Mouse (Mus musculus) neural tube, embryonic 13.5 days (tissue): ENCODE measurements around the gene Slc25a34. TPM values are rescaled to one million over a fixed set of nuclear protein-coding genes. Genes with fewer than 3 reads are reported as not detected.

ENCODE experiments used
- ATAC-seq: fragments of 200-750 bp; cut with Nextera tagmentation; 2 replicates; pipeline ENCODE4 v1.8.0; 2017; ENCODE audit warnings: low read depth, mild to moderate bottlenecking, moderate TSS enrichment, moderate library complexity
- H3K27ac ChIP-seq: fragments of 300-500 bp; sonication (generic); replicated peaks from 2 replicates; pipeline ENCODE4 v1.5.1; 2015; ENCODE audit warnings: moderate library complexity, mild to moderate bottlenecking, inconsistent platforms
- H3K27me3 ChIP-seq: fragments of 300-500 bp; sonication (generic); 2 replicates; pipeline ENCODE4 v1.6.1; 2015; ENCODE audit warnings: mild to moderate bottlenecking, inconsistent platforms
- H3K36me3 ChIP-seq: fragments of 300-500 bp; sonication (generic); 2 replicates; pipeline ENCODE4 v1.6.1; 2015; ENCODE audit warnings: mild to moderate bottlenecking, inconsistent platforms
- H3K4me1 ChIP-seq: fragments of 300-500 bp; sonication (generic); replicated peaks from 2 replicates; pipeline ENCODE4 v1.6.1; 2015; ENCODE audit warnings: inconsistent platforms
- H3K4me2 ChIP-seq: fragments of 300-500 bp; sonication (generic); 2 replicates; pipeline ENCODE4 v1.6.1; 2015; ENCODE audit warnings: inconsistent platforms, mild to moderate bottlenecking, moderate library complexity
- H3K4me3 ChIP-seq: fragments of 300-500 bp; sonication (generic); 2 replicates; pipeline ENCODE4 v1.5.1; 2015; ENCODE audit warnings: mild to moderate bottlenecking, inconsistent platforms
- H3K9ac ChIP-seq: fragments of 300-500 bp; sonication (generic); 2 replicates; pipeline ENCODE4 v1.6.1; 2015; ENCODE audit warnings: moderate library complexity, mild to moderate bottlenecking, inconsistent platforms
- H3K9me3 ChIP-seq: fragments of 300-500 bp; sonication (generic); 2 replicates; pipeline ENCODE4 v1.6.1; 2016; ENCODE audit warnings: inconsistent platforms
- WGBS: fragments of 180-500 bp; shearing (Covaris S2); methylation state at CpG from one replicate; pipeline ENCODE4 v1.1.7; 2015; 5-methylcytosine and 5-hydroxymethylcytosine counted together
- polyA plus RNA-seq: library from polyadenylated mRNA; unstranded; fragments of >200 nt; fragmentation: Nextera tagmentation; extraction: Ambion mirVana; gene quantifications from 2 replicates; pipeline ENCODE4 v1.2.1, GENCODE M21; 2015

Slc25a34 gene
- polyA plus RNA-seq, 1 experiment from 2014 or later, result 0.11 TPM

GRCm38 (mm10) chr4:141641353-141641771 lies 17.7 kb upstream of the Slc25a34 start:
- 89% methylated on average over 7 of the region's 7 CpGs for WGBS
- Histone ChIP-seq H3K4me3 (no peak overlapping the region), H3K9me3 (no peaks in the 10 kb centered on the region), H3K27ac (no peak overlapping the region), H3K9ac (no peak overlapping the region), H3K4me2 (no peak overlapping the region), H3K27me3 (no peaks in the 10 kb centered on the region), H3K36me3 (peaks cover 54% of the 10 kb centered on the region), H3K4me1 (peaks cover 22% of the 10 kb centered on the region)
- no peak for ATAC-seq

GRCm38 (mm10) chr4:141639474-141639873 lies 15.9 kb upstream of the Slc25a34 start:
- Histone ChIP-seq H3K27ac (no peak overlapping the region), H3K4me1 (peaks cover 22% of the 10 kb centered on the region), H3K9ac (no peak overlapping the region), H3K27me3 (no peaks in the 10 kb centered on the region), H3K4me3 (no peak overlapping the region), H3K4me2 (no peak overlapping the region), H3K9me3 (no peaks in the 10 kb centered on the region), H3K36me3 (peaks cover 70% of the 10 kb centered on the region)
- WGBS, result 78% methylated on average over 11 of the region's 11 CpGs
- no peak for ATAC-seq

GRCm38 (mm10) chr4:141636693-141637092 lies 13.1 kb upstream of the Slc25a34 start:
- WGBS, result 96% methylated on average over 5 of the region's 5 CpGs
- no peaks in the 10 kb centered on the region for H3K9me3 ChIP-seq
- no peak overlapping the region for H3K4me2 ChIP-seq
- no peaks in the 10 kb centered on the region for H3K27me3 ChIP-seq
- H3K9ac ChIP-seq, result no peak overlapping the region
- peaks cover 91% of the 10 kb centered on the region for H3K36me3 ChIP-seq
- no peak for ATAC-seq
- no peaks in the 10 kb centered on the region for H3K4me1 ChIP-seq
- H3K4me3 ChIP-seq, result no peak overlapping the region
- H3K27ac ChIP-seq, result no peak overlapping the region

GRCm38 (mm10) chr4:141635991-141636390 lies 12.4 kb upstream of the Slc25a34 start:
- Histone ChIP-seq H3K27me3 (no peaks in the 10 kb centered on the region), H3K27ac (no peak overlapping the region), H3K36me3 (peaks cover 91% of the 10 kb centered on the region), H3K4me2 (no peak overlapping the region), H3K4me1 (no peaks in the 10 kb centered on the region), H3K4me3 (no peak overlapping the region), H3K9me3 (no peaks in the 10 kb centered on the region), H3K9ac (no peak overlapping the region)
- 85% methylated on average over 9 of the region's 9 CpGs for WGBS
- ATAC-seq, result no peak

- H3K36me3 ChIP-seq, result peaks cover 96% of the 10 kb centered on the region
- no peaks in the 10 kb centered on the region for H3K9me3 ChIP-seq
- H3K27me3 ChIP-seq, result no peaks in the 10 kb centered on the region
- ATAC-seq, result no peak
- 93% methylated on average over 21 of the region's 21 CpGs for WGBS
- no peak overlapping the region for H3K9ac ChIP-seq
- no peaks in the 10 kb centered on the region for H3K4me1 ChIP-seq
- H3K27ac ChIP-seq, result no peak overlapping the region
- H3K4me3 ChIP-seq, result no peak overlapping the region
- no peak overlapping the region for H3K4me2 ChIP-seq
Measured at GRCm38 (mm10) chr4:141632111-141632873, 8.7 kb upstream of the Slc25a34 start.

GRCm38 (mm10) chr4:141631250-141631649 lies 7.6 kb upstream of the Slc25a34 start:
- H3K9me3 ChIP-seq, result no peaks in the 10 kb centered on the region
- H3K4me3 ChIP-seq, result no peak overlapping the region
- H3K36me3 ChIP-seq, result peaks cover 96% of the 10 kb centered on the region
- no peak overlapping the region for H3K27ac ChIP-seq
- no peak overlapping the region for H3K9ac ChIP-seq
- no peak for ATAC-seq
- H3K4me2 ChIP-seq, result no peak overlapping the region
- WGBS, result 95% methylated on average over 20 of the region's 20 CpGs
- no peaks in the 10 kb centered on the region for H3K4me1 ChIP-seq
- H3K27me3 ChIP-seq, result no peaks in the 10 kb centered on the region

- WGBS, result 95% methylated on average over 11 of the region's 11 CpGs
- Histone ChIP-seq H3K4me3 (no peak overlapping the region), H3K9ac (no peak overlapping the region), H3K9me3 (no peaks in the 10 kb centered on the region), H3K36me3 (peaks cover 99% of the 10 kb centered on the region), H3K27me3 (no peaks in the 10 kb centered on the region), H3K4me1 (no peaks in the 10 kb centered on the region), H3K4me2 (no peak overlapping the region), H3K27ac (no peak overlapping the region)
- ATAC-seq, result no peak
Measured at GRCm38 (mm10) chr4:141630021-141630420, 6.4 kb upstream of the Slc25a34 start.

- 82% methylated on average over 14 of the region's 14 CpGs for WGBS
Measured at GRCm38 (mm10) chr4:141628661-141629060, 5.0 kb upstream of the Slc25a34 start.

GRCm38 (mm10) chr4:141627502-141627901 lies 3.9 kb upstream of the Slc25a34 start:
- 91% methylated on average over 5 of the region's 5 CpGs for WGBS
- Histone ChIP-seq H3K9me3 (no peaks in the 10 kb centered on the region), H3K4me2 (no peak overlapping the region), H3K27me3 (no peaks in the 10 kb centered on the region), H3K36me3 (peaks cover 75% of the 10 kb centered on the region), H3K27ac (no peak overlapping the region), H3K9ac (no peak overlapping the region), H3K4me1 (0 out of 2 replicates have a peak, but pooled peaks cover 3% of the 10 kb centered on the region), H3K4me3 (no peak overlapping the region)
- no peak for ATAC-seq

More at GRCm38 (mm10) chr4:141628661-141629060, 5.0 kb upstream of the Slc25a34 start:
- no peaks in the 10 kb centered on the region for H3K27me3 ChIP-seq
- H3K4me3 ChIP-seq, result no peak overlapping the region
- no peak overlapping the region for H3K27ac ChIP-seq
- ATAC-seq, result no peak
- peaks cover 85% of the 10 kb centered on the region for H3K36me3 ChIP-seq
- H3K9ac ChIP-seq, result no peak overlapping the region
- H3K4me1 ChIP-seq, result no peaks in the 10 kb centered on the region
- H3K4me2 ChIP-seq, result no peak overlapping the region
- H3K9me3 ChIP-seq, result no peaks in the 10 kb centered on the region

GRCm38 (mm10) chr4:141625774-141626550 lies 2.3 kb upstream of the Slc25a34 start:
- H3K4me1 ChIP-seq, result 0 out of 2 replicates have a peak, but pooled peaks cover 3% of the 10 kb centered on the region
- no peaks in the 10 kb centered on the region for H3K27me3 ChIP-seq
- WGBS, result 91% methylated on average over 16 of the region's 16 CpGs
- no peak overlapping the region for H3K4me2 ChIP-seq
- ATAC-seq, result no peak
- no peak overlapping the region for H3K9ac ChIP-seq
- H3K27ac ChIP-seq, result no peak overlapping the region
- no peaks in the 10 kb centered on the region for H3K9me3 ChIP-seq
- no peak overlapping the region for H3K4me3 ChIP-seq
- peaks cover 60% of the 10 kb centered on the region for H3K36me3 ChIP-seq

- WGBS, result 77% methylated on average over 19 of the region's 19 CpGs
- Histone ChIP-seq H3K9ac (no peak overlapping the region), H3K9me3 (no peaks in the 10 kb centered on the region), H3K27me3 (no peaks in the 10 kb centered on the region), H3K4me3 (no peak overlapping the region), H3K36me3 (peaks cover 52% of the 10 kb centered on the region), H3K27ac (no peak overlapping the region), H3K4me2 (no peak overlapping the region), H3K4me1 (0 out of 2 replicates have a peak, but pooled peaks cover 3% of the 10 kb centered on the region)
- no peak for ATAC-seq
Measured at GRCm38 (mm10) chr4:141624983-141625773, 1.6 kb upstream of the Slc25a34 start.

- no peak overlapping the region for H3K9ac ChIP-seq
- WGBS, result 94% methylated on average over 8 of the region's 8 CpGs
- peaks cover 41% of the 10 kb centered on the region for H3K36me3 ChIP-seq
- H3K27ac ChIP-seq, result no peak overlapping the region
- no peaks in the 10 kb centered on the region for H3K27me3 ChIP-seq
- no peak overlapping the region for H3K4me2 ChIP-seq
- ATAC-seq, result no peak
- H3K4me1 ChIP-seq, result 0 out of 2 replicates have a peak, but pooled peaks cover 3% of the 10 kb centered on the region
- no peak overlapping the region for H3K4me3 ChIP-seq
- no peaks in the 10 kb centered on the region for H3K9me3 ChIP-seq
Measured at GRCm38 (mm10) chr4:141624134-141624533, 513 bp upstream of the Slc25a34 start.
